Mouse (Mus musculus): ENCODE results near the gene Sod1. TPM values are rescaled to one million over a fixed set of nuclear protein-coding genes. Genes with fewer than 3 reads are reported as not detected.

Sod1 gene
- polyA plus RNA-seq, 1 experiment from 2014 or later, result 1,157 TPM

DNA sequence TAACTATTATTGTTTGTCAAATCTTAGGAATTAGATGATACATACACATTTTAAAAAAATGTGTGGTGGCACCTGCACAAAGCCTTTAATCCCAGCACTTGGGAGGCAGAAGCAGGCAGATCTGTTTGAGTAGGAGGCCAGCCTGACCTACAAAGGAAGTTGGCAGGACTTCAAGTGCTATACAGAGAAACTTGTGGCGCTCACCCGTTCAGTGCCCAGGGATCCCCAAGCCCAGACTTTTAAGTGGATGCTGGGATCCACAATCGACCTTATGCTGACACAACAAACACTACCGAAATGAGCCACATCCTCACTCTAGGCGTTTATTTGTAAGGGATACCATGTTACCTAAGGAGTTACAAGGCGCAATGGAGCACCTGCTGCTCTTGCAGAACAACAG lies 55.0 kb downstream of the Sod1 start:
- no peak overlapping the region for H3K9ac ChIP-seq (ENCODE audit: low read length)
- H3K4me2 ChIP-seq (ENCODE audit: low read length), result no peak overlapping the region
- H3K36me3 ChIP-seq (ENCODE audit: control insufficient read depth, insufficient read depth, low read length), result no peaks in the 10 kb centered on the region
- WGBS, result 65% methylated on average over 6 of the region's 6 CpGs
- no peak overlapping the region for H3K4me3 ChIP-seq (ENCODE audit: control insufficient read depth in 1 of 2, insufficient read depth in 1 of 2, low read depth in 1 of 2, low read length in 2 of 2)
- H3K27ac ChIP-seq (replicated peaks in 1 of 2; ENCODE audit: control insufficient read depth in 1 of 2, insufficient read depth in 1 of 2, low read depth in 2 of 2, low read length in 2 of 2), result no peak overlapping the region
- H3K4me1 ChIP-seq (ENCODE audit: control insufficient read depth in 2 of 2, insufficient read depth in 2 of 2, low read length in 2 of 2), result peaks cover 5 to 27% of the 10 kb centered on the region in 2 experiments; a peak in 3 of 4 replicates
- H3K27me3 ChIP-seq (ENCODE audit: control insufficient read depth, insufficient read depth, low read length), result no peaks in the 10 kb centered on the region
- no peaks in the 10 kb centered on the region for H3K9me3 ChIP-seq (ENCODE audit: control insufficient read depth, low read length)
- ATAC-seq (ENCODE audit: insufficient number of reproducible peaks, insufficient read depth, low FRiP score, low read depth), result no peak

Other genes starting within 250 kb of the Sod1 start
- 12.0 and 12.6 TPM in 2 replicates for gene Tiam1, start 77.0 kb upstream of the Sod1 start, polyA plus RNA-seq (2014; fragmentation: Nextera tagmentation; extraction: Ambion mirVana)
- 17.5 and 20.9 TPM in 2 replicates for gene Scaf4, start 63.7 kb downstream of the Sod1 start, polyA plus RNA-seq (2014; fragmentation: Nextera tagmentation; extraction: Ambion mirVana)
- 9.7 and 10.4 TPM in 2 replicates for gene Hunk, start 165.3 kb downstream of the Sod1 start, polyA plus RNA-seq (2014; fragmentation: Nextera tagmentation; extraction: Ambion mirVana)